Mouse (Mus musculus): ENCODE measurements around the gene Lgi2.

Gene Lgi2

GRCm38 (mm10) chr5:52534798-52535590, 31.3 kb downstream of the Lgi2 start:
- no peak for DNase-seq

DNA sequence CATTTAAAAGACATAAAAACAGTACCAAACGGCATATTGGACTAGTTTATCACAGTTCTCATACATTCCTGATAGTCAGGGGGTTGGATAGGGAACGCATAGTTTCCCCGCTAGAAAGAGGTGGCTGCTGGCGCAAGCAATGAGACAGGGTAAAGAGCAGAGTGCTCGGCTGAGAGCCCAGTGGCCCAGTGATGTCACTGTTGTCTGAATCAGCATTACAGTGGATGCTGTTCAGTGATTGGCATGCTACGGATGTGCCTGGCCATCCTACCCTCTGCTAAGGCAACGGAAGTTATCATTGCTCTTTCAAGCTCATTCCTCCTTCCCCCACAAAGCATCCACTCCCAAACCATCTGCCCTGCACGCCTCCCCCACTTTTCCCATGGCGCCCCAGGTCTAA, 32.6 kb downstream of the Lgi2 start:
- DNase-seq = no peak

DNA sequence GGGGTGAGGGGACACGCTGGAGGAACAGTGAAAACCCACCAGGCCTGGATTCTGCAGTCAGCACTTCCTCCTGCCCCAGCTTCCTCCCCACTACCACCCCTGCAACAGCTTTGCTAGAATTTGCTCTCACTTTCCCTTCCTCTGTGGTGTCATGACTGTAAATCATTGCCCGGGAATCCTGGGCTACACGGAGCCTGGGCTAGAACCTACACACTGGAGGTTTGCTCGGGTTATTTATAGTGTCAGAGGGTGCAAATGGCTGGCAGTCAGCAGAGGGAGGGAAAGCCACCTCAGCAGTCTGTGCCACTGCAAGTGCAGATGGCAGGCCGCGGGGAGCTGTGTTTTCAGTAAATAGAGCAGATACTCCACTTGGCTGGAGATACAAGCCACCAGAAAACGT, 37.7 kb downstream of the Lgi2 start:
- DNase-seq = no peak

- DNase-seq = no peak
Measured at GRCm38 (mm10) chr5:52526324-52526986, 39.8 kb downstream of the Lgi2 start.

DNA sequence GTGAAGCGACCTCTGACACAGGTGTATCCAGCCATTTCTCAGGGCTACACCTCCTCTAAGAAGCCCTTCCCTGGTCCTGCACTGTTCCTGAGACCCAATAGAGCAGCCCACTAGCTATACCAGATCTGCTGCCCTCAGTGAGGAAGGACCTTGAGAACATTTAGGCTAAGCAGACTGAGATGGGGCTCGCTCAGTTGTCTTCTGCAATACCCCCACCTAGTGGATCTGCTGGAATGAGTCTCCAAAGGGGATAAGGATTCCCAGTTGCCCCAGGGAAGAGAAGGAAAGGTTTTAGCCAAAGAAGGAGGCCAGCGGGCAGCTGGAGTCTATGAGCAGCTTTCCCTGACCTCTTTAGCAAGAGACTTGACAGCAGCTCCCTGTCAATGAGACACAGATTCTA, 42.1 kb downstream of the Lgi2 start:
- DNase-seq = no peak

DNA sequence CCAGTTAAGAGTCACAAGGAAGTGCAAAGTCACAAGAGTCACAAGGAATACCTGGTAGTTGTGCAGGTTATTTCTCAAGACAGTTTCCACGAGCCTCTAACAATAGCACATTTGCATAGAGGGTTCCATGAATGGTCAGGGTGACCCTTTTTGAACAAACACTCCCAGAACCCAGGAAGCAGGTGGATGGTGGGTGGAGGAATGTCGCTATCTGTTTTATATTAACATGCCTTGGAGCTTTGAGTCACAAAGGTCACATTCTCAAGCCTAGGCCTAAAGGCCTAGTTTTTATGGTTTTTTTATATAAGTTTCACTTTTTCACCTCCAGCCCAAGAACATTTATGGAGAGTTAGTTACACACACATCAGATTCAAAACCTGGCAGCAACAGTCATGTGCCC, 46.3 kb downstream of the Lgi2 start:
- DNase-seq = no peak

DNA sequence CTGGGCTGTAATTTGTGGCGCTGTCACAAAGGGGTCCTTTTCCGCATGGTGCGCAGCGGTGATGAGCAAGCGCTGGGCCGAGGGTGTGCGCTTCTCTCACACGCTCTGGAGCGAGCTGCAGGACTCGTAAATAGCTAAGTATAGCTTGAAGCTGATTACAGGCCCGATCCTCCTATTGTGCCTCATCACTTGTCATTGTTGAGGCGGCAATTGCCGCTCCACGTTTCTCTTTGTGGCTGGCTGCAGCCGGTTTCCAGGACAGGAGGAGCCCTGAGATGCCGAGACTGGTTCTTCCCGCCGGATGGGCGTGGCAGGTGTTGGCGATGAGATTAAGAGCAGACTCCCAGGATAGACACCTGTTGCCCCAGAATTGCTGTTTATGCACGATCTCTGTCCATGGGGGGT, 50.2 kb downstream of the Lgi2 start:
- DNase-seq = no peak

DNA sequence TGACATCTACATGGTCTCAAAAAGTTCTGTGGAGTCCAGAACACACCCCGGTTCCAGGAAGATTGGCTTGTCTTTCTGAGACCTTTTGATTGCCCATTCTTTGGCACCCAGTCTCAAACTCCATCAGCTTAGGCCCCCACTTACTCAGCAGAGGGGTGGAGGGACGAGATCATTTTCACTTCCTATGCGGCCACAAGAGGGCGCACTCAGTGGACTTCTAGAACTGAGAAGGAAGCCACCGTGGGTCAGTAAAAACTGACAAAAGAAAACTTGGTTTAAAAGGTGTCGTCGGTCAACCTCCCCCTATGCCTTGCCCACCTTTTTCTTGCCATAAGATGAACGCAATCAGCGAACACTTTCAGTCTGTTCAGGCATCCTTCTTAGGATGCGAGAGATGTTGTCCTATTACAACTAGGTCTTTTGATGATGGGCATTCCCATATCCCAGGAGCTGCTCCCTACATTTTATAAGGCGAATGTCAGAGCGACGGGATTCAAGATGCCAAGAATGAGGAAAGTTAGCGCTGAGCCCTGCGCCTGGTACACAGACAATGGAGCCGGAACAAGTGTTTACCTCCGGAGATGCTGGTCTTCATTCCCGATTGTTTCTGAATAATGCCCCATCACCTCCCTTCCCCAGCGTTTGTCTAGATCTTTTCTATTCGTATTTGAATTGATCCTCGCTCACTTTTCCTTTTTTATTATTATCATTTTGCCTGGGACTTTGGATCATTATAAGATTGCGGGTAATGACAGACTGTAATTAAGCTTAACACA, 50.8 kb downstream of the Lgi2 start:
- peak; percentile 83 for DNase-seq

DNA sequence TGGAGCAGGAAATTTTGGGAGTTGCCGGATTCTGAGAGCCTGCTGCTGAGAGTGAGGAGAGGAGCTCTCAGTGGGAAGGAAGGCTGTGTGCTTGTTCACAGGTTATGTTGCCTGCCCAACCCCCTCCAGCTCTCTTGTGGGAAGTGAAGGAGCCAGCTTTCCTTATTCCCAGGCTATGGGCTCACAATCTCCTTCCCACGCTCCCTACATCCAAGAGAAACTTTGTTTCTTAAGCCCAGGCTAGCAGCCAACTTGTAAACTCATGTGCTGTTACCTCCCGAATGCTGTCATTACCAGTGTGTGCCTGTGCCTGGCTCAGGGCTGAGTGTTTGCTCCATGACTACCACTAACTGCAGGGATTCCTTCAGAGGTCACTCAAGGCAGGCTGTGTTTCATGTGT, 55.2 kb downstream of the Lgi2 start:
- no peak for DNase-seq

DNA sequence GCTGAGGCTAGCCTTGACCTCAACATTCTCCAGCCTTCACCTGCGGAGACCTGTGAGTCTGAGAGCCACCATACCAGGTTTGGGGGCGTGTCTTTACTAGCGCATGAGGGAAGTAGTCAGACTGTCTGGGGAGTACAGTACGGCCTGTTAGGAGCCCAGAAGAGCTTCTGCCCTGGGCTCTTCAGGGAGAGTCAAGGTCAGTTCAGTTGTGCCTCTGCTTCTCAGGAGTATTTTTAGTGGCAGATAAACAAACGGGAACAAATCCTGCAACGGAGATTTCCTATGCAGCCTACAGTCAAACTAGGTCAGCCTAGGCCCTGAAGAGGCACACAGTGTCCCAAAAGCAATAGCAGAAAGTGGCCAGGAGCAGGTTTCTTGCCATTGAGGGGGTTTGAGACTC, 56.8 kb downstream of the Lgi2 start:
- DNase-seq = no peak

GRCm38 (mm10) chr5:52504666-52505065, 61.6 kb downstream of the Lgi2 start:
- no peak for DNase-seq

DNA sequence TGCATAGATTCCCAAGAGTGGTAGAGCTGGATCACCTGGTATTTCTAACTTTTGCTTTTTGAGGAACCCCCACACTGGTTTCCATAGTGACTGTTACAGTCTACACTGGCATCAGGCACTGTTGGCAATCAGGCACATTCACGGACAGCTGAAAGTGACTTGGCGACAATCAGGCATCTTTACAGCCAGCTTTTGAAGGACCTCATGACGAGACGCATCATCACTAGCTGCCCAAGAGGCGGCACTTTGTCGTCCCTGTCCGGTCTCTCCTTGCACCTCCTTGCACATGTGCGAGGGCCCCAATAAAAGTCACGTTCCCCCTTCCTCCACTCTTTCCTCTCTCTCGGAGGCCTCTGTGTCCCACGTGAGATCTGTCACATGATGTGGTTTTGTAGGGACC, 62.1 kb downstream of the Lgi2 start:
- no peak for DNase-seq

DNA sequence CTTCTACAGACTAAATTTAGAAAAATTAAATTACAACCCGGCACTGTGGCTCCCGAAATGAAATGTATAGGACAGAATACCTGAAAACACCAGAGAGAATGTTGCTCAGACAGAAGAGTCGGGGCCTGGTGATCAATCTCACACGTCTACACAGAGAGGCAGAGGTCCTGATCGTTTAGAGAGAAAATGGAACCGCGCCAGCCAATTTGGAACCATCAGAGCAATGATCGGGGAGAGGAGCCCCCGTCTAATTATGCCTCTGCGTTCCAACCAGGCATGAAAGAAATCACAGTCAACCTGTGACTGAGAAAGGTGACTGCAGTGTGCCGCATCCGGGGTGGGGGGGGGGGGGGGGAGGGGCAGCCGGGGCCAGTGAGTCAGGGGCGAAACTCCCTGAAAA, 70.6 kb downstream of the Lgi2 start:
- DNase-seq = no peak

- no peak for DNase-seq
Measured at GRCm38 (mm10) chr5:52491496-52491895, 74.8 kb downstream of the Lgi2 start.

DNA sequence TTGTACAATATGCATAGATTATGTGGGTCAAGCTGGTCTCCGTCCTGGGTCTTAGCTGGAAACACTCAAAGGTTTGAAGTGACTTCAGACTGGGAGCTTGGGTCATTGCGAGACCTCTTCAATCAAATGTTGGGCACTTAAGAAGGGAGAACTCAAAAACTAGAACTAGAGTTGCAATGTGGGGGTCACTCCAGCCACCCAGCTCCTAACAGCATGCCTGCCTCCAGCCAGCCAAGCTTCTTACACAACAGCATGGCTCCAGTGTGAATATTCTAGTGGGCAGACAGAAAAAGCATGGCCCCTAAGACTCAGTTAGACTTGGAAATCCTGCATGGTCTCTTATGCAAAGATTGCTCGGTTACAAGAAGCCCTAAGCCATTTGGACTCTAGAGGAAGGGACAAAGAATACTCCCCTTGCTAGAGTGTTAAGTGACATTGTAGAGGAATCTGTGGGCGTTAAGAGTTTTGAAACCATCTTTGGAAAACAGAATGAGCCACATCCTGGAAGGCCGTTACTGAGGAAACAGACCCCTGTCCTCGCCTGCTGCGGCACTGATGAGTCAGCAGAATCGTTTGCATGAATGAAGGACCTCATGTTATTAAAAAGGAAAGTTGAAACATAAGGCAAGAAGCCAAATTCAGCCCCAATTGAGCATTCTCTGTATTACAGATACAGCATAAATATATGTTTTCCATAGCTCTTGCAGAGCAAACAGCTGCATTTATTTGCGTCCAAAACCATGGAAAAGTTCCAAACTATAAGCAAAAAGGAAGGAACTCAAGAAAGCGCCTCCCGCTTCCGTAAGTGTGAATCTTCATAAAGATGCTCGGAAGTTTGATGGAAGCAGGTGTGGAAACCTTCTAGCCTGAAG, 78.5 kb downstream of the Lgi2 start:
- no peak for DNase-seq

Data from thymus, postnatal 4 days (tissue).